Mouse (Mus musculus) MEL (cell line): ENCODE data around the gene Pigh. TPM values are rescaled to one million over a fixed set of nuclear protein-coding genes. Genes with fewer than 3 reads are reported as not detected.

Experiments
- DNase-seq: peaks from one replicate; pipeline ENCODE4 v3.0.0; 2011; ENCODE audit warnings: low read depth, low spot score
- H3K27ac ChIP-seq: 2 replicates; pipeline ENCODE4 v1.5.1; 2012; ENCODE audit warnings: low read depth, mild to moderate bottlenecking, control low read depth, low read length, moderate library complexity; ENCODE audit not compliant: control insufficient read depth
- H3K27me3 ChIP-seq, 2 experiments: fragments of 150-350 bp in 1 of 2; sonication (generic) in 1 of 2; 2 replicates each; pipeline ENCODE4 v1.6.1; 2012; ENCODE audit warnings: low read length in 2 of 2, mild to moderate bottlenecking in 2 of 2, improper control_type of control experiment in 1 of 2, moderate library complexity in 1 of 2; ENCODE audit not compliant: insufficient read depth in 2 of 2, control insufficient read depth in 1 of 2
- H3K36me3 ChIP-seq, 2 experiments: 2 replicates each; pipeline ENCODE4 v1.6.1; 2012 to 2014; ENCODE audit warnings: low read length in 2 of 2, improper control_type of control experiment in 1 of 2, inconsistent platforms in 1 of 2, mild to moderate bottlenecking in 1 of 2; ENCODE audit not compliant: insufficient read depth in 2 of 2, control insufficient read depth in 1 of 2
- H3K4me1 ChIP-seq, 2 experiments: fragments of 150-350 bp in 1 of 2; sonication (generic) in 1 of 2; 2 replicates each; pipeline ENCODE4 v1.6.1; 2012; ENCODE audit warnings: low read length in 2 of 2, improper control_type of control experiment in 1 of 2, mild to moderate bottlenecking in 1 of 2; ENCODE audit not compliant: insufficient read depth in 2 of 2, control insufficient read depth in 1 of 2
- H3K4me3 ChIP-seq, 2 experiments: fragments of 150-350 bp in 1 of 2; sonication (generic) in 1 of 2; 2 replicates each; pipeline ENCODE4 v1.5.1; 2012; ENCODE audit warnings: low read depth in 2 of 2, low read length in 2 of 2, mild to moderate bottlenecking in 2 of 2, moderate library complexity in 2 of 2, control low read depth in 1 of 2, improper control_type of control experiment in 1 of 2; ENCODE audit not compliant: control insufficient read depth in 1 of 2, insufficient read depth in 1 of 2
- H3K79me2 ChIP-seq: 2 replicates; pipeline ENCODE4 v1.6.1; 2012; ENCODE audit warnings: mild to moderate bottlenecking, low read length, moderate library complexity; ENCODE audit not compliant: control insufficient read depth, poor library complexity, insufficient read depth
- H3K9ac ChIP-seq: 2 replicates; pipeline ENCODE4 v1.6.1; 2012; ENCODE audit warnings: low read depth, mild to moderate bottlenecking, control low read depth, low read length, moderate library complexity; ENCODE audit not compliant: control insufficient read depth, poor library complexity, severe bottlenecking
- H3K9me3 ChIP-seq: fragments of 150-350 bp; sonication (generic); replicated peaks from 2 replicates; pipeline ENCODE4 v1.6.1; 2012; ENCODE audit warnings: mild to moderate bottlenecking, low read length, improper control_type of control experiment, moderate library complexity; ENCODE audit not compliant: insufficient read depth
- CHD2 ChIP-seq: IDR thresholded peaks from 2 replicates; pipeline ENCODE4 v1.6.1; 2011; ENCODE audit warnings: low read length, improper control_type of control experiment
- CTCF ChIP-seq, 3 experiments: IDR thresholded peaks in 2 of 3; conservative IDR thresholded peaks in 1 of 3; 2 replicates each; pipeline ENCODE4 v1.5.1; 2011 to 2012; ENCODE audit warnings: low read length in 3 of 3, low read depth in 2 of 3, mild to moderate bottlenecking in 2 of 3, improper control_type of control experiment in 1 of 3, inconsistent platforms in 1 of 3, mixed read lengths in 1 of 3, moderate library complexity in 1 of 3; ENCODE audit not compliant: control insufficient read depth in 1 of 3, insufficient read depth in 1 of 3, poor library complexity in 1 of 3, severe bottlenecking in 1 of 3
- E2F4 ChIP-seq: IDR thresholded peaks from 2 replicates; pipeline ENCODE4 v1.6.1; 2011; ENCODE audit warnings: low read depth, low read length, improper control_type of control experiment, borderline replicate concordance
- ELF1 ChIP-seq: IDR thresholded peaks from 2 replicates; pipeline ENCODE4 v1.6.1; 2014; ENCODE audit warnings: low read depth, mild to moderate bottlenecking, inconsistent platforms, low read length, improper control_type of control experiment, moderate library complexity
- ETS1 ChIP-seq: IDR thresholded peaks from 2 replicates; pipeline ENCODE4 v1.6.1; 2012; ENCODE audit warnings: low read depth, mild to moderate bottlenecking, inconsistent platforms, low read length, improper control_type of control experiment, moderate library complexity
- GABPA ChIP-seq: IDR thresholded peaks from 2 replicates; pipeline ENCODE4 v1.6.1; 2012; ENCODE audit warnings: low read depth, mild to moderate bottlenecking, inconsistent platforms, low read length, improper control_type of control experiment, moderate library complexity
- HCFC1 ChIP-seq: IDR thresholded peaks from 2 replicates; pipeline ENCODE4 v1.6.1; 2012; ENCODE audit warnings: low read depth, mild to moderate bottlenecking, inconsistent platforms, low read length, improper control_type of control experiment, moderate library complexity
- MAFK ChIP-seq: IDR thresholded peaks from 2 replicates; pipeline ENCODE4 v1.6.1; 2011; ENCODE audit warnings: low read depth, mild to moderate bottlenecking, low read length, improper control_type of control experiment, borderline replicate concordance
- MEF2A ChIP-seq: IDR thresholded peaks from 2 replicates; pipeline ENCODE4 v1.6.1; 2014; ENCODE audit warnings: low read depth, mild to moderate bottlenecking, inconsistent platforms, low read length, improper control_type of control experiment; ENCODE audit not compliant: poor library complexity, insufficient replicate concordance, severe bottlenecking; ENCODE audit errors: extremely low read depth
- MYC ChIP-seq: IDR thresholded peaks from 2 replicates; pipeline ENCODE4 v1.6.1; 2011; ENCODE audit warnings: low read depth, mild to moderate bottlenecking, low read length, improper control_type of control experiment, moderate library complexity
- POLR2AphosphoS2 ChIP-seq: IDR thresholded peaks from 2 replicates; pipeline ENCODE4 v1.6.1; 2011; ENCODE audit warnings: low read length, improper control_type of control experiment
- POLR2AphosphoS5 ChIP-seq: IDR thresholded peaks from 2 replicates; pipeline ENCODE4 v1.6.1; 2012; ENCODE audit warnings: low read depth, borderline replicate concordance, mild to moderate bottlenecking, inconsistent platforms, low read length, moderate library complexity, mixed read lengths
- RCOR1 ChIP-seq: IDR thresholded peaks from 2 replicates; pipeline ENCODE4 v1.6.1; 2012; ENCODE audit warnings: low read depth, mild to moderate bottlenecking, inconsistent platforms, low read length, improper control_type of control experiment
- SMC3 ChIP-seq: IDR thresholded peaks from 2 replicates; pipeline ENCODE4 v1.6.1; 2011; ENCODE audit warnings: low read depth, low read length, improper control_type of control experiment
- TBP ChIP-seq: IDR thresholded peaks from 2 replicates; pipeline ENCODE4 v1.8.0; 2011; ENCODE audit warnings: low read depth, low read length, improper control_type of control experiment
- UBTF ChIP-seq: IDR thresholded peaks from 2 replicates; pipeline ENCODE4 v1.6.1; 2012; ENCODE audit warnings: low read depth, mild to moderate bottlenecking, inconsistent platforms, low read length, improper control_type of control experiment, moderate library complexity, borderline replicate concordance; ENCODE audit not compliant: insufficient read depth
- ZMIZ1 ChIP-seq: IDR thresholded peaks from 2 replicates; pipeline ENCODE4 v1.6.1; 2012; ENCODE audit warnings: low read depth, mild to moderate bottlenecking, inconsistent platforms, low read length, improper control_type of control experiment, moderate library complexity
- polyA plus RNA-seq, 2 experiments: library from polyadenylated mRNA; stranded (reverse) in 1 of 2; unstranded in 1 of 2; fragments of >175 nt in 1 of 2; fragments of >200 nt in 1 of 2; gene quantifications; 2 replicates each; pipeline versions ENCODE4 v1.2.1 to v1.2.4; 2012; ENCODE audit warnings: low replicate concordance in 2 of 2, low read depth in 1 of 2; ENCODE audit not compliant: insufficient read length in 2 of 2, insufficient read depth in 1 of 2, missing spikeins in 1 of 2
- total RNA-seq: library from RNA; depleted of rRNA; stranded (reverse); fragments of 300-350 nt; gene quantifications from 2 replicates; pipeline ENCODE4 v1.2.3, GENCODE M21; 2012

Gene Pigh
- total and polyA plus RNA-seq, 3 experiments: 7.2 to 9.5 TPM; not detected in 1

DNA sequence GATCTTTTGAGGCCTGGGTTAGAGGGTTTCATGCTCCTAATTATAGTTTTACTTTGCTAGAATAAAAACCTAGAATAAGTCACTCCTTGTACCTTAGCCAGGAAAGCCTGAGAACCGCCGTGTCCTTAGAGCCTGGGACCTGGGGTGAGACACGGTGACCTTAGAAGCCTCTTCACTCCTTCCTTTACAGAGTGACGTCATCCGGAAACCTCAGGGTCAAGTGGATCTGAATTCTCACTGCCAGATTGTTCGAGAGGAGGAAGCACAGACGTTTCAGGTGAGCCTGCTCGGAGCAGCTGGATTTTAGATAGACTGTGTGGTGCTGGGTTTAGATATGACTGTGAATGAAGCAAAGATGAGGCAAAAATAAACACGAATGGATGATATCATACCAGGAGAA lies 23.0 kb downstream of the Pigh start:
- Histone ChIP-seq H3K79me2 (no peaks in the 10 kb centered on the region), H3K27ac (no peak overlapping the region), H3K4me1 (no peaks in the 10 kb centered on the region), H3K9ac (no peak overlapping the region), H3K9me3 (no peaks in the 10 kb centered on the region), H3K27me3 (no peaks in the 10 kb centered on the region), H3K4me3 (no peak overlapping the region), H3K36me3 (no peaks in the 10 kb centered on the region)
- DNase-seq: no peak
- no peak for TF ChIP-seq ZMIZ1
- no peak for TF ChIP-seq E2F4
- no peak for TF ChIP-seq GABPA
- no peak for TF ChIP-seq SMC3

DNA sequence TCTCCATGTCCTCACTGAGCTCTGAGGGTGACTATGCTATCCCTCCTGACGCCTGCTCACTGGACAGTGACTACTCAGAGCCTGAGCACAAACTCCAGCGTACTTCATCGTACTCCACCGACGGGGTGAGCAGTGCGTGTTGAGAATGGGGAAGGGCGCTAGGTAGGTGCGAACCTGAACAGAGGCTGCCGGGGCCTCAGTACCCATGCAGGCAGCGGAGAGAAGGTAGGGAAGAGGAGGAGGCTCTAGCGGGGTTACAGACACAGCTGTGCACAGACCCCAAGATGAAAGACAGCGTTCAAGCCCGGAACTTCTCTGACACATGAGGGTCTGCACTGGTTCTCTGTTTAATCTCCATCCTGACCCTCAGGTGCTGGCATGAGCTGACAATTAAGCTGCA lies 25.0 kb downstream of the Pigh start:
- H3K4me3 ChIP-seq: no peak overlapping the region
- no peaks in the 10 kb centered on the region for H3K79me2 ChIP-seq
- H3K27me3 ChIP-seq: no peaks in the 10 kb centered on the region
- H3K4me1 ChIP-seq: no peaks in the 10 kb centered on the region
- no peak overlapping the region for H3K9ac ChIP-seq
- no peaks in the 10 kb centered on the region for H3K9me3 ChIP-seq
- no peak for DNase-seq
- H3K27ac ChIP-seq: no peak overlapping the region
- no peak for TF ChIP-seq ELF1
- no peak for TF ChIP-seq CHD2
- no peak for TF ChIP-seq MEF2A
- no peak for TF ChIP-seq UBTF
- no peak for TF ChIP-seq POLR2AphosphoS5
- no peak for TF ChIP-seq ETS1
- TF ChIP-seq E2F4: no peak
- TF ChIP-seq POLR2AphosphoS2: no peak
- TF ChIP-seq RCOR1: no peak
- TF ChIP-seq CTCF (IDR thresholded peaks at IDR 0.05 in 2 of 3, conservative IDR thresholded peaks at IDR 0.05 in 1 of 3; ENCODE audit: control insufficient read depth in 1 of 3, insufficient read depth in 1 of 3, low read depth in 2 of 3, low read length in 3 of 3, poor library complexity in 1 of 3, severe bottlenecking in 1 of 3): no peak
- TF ChIP-seq TBP: no peak
- no peak for TF ChIP-seq SMC3
- no peak for TF ChIP-seq MYC
- no peak for TF ChIP-seq MAFK
- TF ChIP-seq GABPA: no peak
- TF ChIP-seq HCFC1: no peak
- H3K36me3 ChIP-seq: no peaks in the 10 kb centered on the region
